Mouse (Mus musculus): Measurements from ENCODE around the gene Adgrg5. TPM values are rescaled to one million over a fixed set of nuclear protein-coding genes. Genes with fewer than 3 reads are reported as not detected.

Gene Adgrg5
- polyA plus RNA-seq, 1 experiment from 2014 or later, result 0.36 TPM

GRCm38 (mm10) chr8:94950046-94950445 lies 26.6 kb downstream of the Adgrg5 start:
- H3K27ac ChIP-seq (ENCODE audit: low read length), result no peak overlapping the region
- no peak overlapping the region for H3K4me2 ChIP-seq (replicated peaks; ENCODE audit: low read depth, low read length)
- H3K36me3 ChIP-seq (ENCODE audit: control insufficient read depth, insufficient read depth, low read length), result no peaks in the 10 kb centered on the region
- no peaks in the 10 kb centered on the region for H3K27me3 ChIP-seq (ENCODE audit: control insufficient read depth, insufficient read depth, low read length)
- H3K9me3 ChIP-seq (ENCODE audit: control insufficient read depth, low read depth, low read length), result no peaks in the 10 kb centered on the region
- H3K4me1 ChIP-seq (ENCODE audit: control insufficient read depth, insufficient read depth, low read length), result peaks cover 11% of the 10 kb centered on the region
- H3K4me3 ChIP-seq (ENCODE audit: low read depth, low read length), result no peak overlapping the region
- H3K9ac ChIP-seq (replicated peaks; ENCODE audit: low read depth, low read length), result no peak overlapping the region
- 19% methylated on average over 4 of the region's 4 CpGs for WGBS
- ATAC-seq (ENCODE audit: insufficient number of reproducible peaks, insufficient read depth, low FRiP score, low read depth), result peak; percentile 48

GRCm38 (mm10) chr8:94950458-94950857 lies 27.0 kb downstream of the Adgrg5 start:
- H3K36me3 ChIP-seq (ENCODE audit: control insufficient read depth, insufficient read depth, low read length), result no peaks in the 10 kb centered on the region
- H3K9me3 ChIP-seq (ENCODE audit: control insufficient read depth, low read depth, low read length), result no peaks in the 10 kb centered on the region
- no peak overlapping the region for H3K4me2 ChIP-seq (replicated peaks; ENCODE audit: low read depth, low read length)
- no peak overlapping the region for H3K9ac ChIP-seq (replicated peaks; ENCODE audit: low read depth, low read length)
- peaks cover 11% of the 10 kb centered on the region for H3K4me1 ChIP-seq (ENCODE audit: control insufficient read depth, insufficient read depth, low read length)
- no peak for ATAC-seq (ENCODE audit: insufficient number of reproducible peaks, insufficient read depth, low FRiP score, low read depth)
- H3K27ac ChIP-seq (ENCODE audit: low read length), result no peak overlapping the region
- 73% methylated on average over 5 of the region's 5 CpGs for WGBS
- H3K27me3 ChIP-seq (ENCODE audit: control insufficient read depth, insufficient read depth, low read length), result no peaks in the 10 kb centered on the region
- H3K4me3 ChIP-seq (ENCODE audit: low read depth, low read length), result no peak overlapping the region

GRCm38 (mm10) chr8:94952086-94952485 lies 28.6 kb downstream of the Adgrg5 start:
- H3K36me3 ChIP-seq (ENCODE audit: control insufficient read depth, insufficient read depth, low read length), result no peaks in the 10 kb centered on the region
- H3K9ac ChIP-seq (replicated peaks; ENCODE audit: low read depth, low read length), result no peak overlapping the region
- peaks cover 11% of the 10 kb centered on the region for H3K4me1 ChIP-seq (ENCODE audit: control insufficient read depth, insufficient read depth, low read length)
- H3K4me2 ChIP-seq (replicated peaks; ENCODE audit: low read depth, low read length), result no peak overlapping the region
- no peak overlapping the region for H3K27ac ChIP-seq (ENCODE audit: low read length)
- no peak overlapping the region for H3K4me3 ChIP-seq (ENCODE audit: low read depth, low read length)
- no peak for ATAC-seq (ENCODE audit: insufficient number of reproducible peaks, insufficient read depth, low FRiP score, low read depth)
- H3K9me3 ChIP-seq (ENCODE audit: control insufficient read depth, low read depth, low read length), result no peaks in the 10 kb centered on the region
- H3K27me3 ChIP-seq (ENCODE audit: control insufficient read depth, insufficient read depth, low read length), result no peaks in the 10 kb centered on the region
- WGBS, result 70% methylated on average over 5 of the region's 5 CpGs

GRCm38 (mm10) chr8:94953624-94954367 lies 30.3 kb downstream of the Adgrg5 start:
- H3K4me3 ChIP-seq (ENCODE audit: low read depth, low read length), result no peak overlapping the region
- WGBS, result 64% methylated on average over 7 of the region's 7 CpGs
- H3K9ac ChIP-seq (replicated peaks; ENCODE audit: low read depth, low read length), result no peak overlapping the region
- no peaks in the 10 kb centered on the region for H3K36me3 ChIP-seq (ENCODE audit: control insufficient read depth, insufficient read depth, low read length)
- H3K27me3 ChIP-seq (ENCODE audit: control insufficient read depth, insufficient read depth, low read length), result no peaks in the 10 kb centered on the region
- H3K27ac ChIP-seq (ENCODE audit: low read length), result peak overlapping the region; percentile 75
- peaks cover 11% of the 10 kb centered on the region for H3K4me1 ChIP-seq (ENCODE audit: control insufficient read depth, insufficient read depth, low read length)
- no peak overlapping the region for H3K4me2 ChIP-seq (replicated peaks; ENCODE audit: low read depth, low read length)
- no peak for ATAC-seq (ENCODE audit: insufficient number of reproducible peaks, insufficient read depth, low FRiP score, low read depth)
- H3K9me3 ChIP-seq (ENCODE audit: control insufficient read depth, low read depth, low read length), result no peaks in the 10 kb centered on the region

GRCm38 (mm10) chr8:94954368-94954737 lies 30.9 kb downstream of the Adgrg5 start:
- H3K27me3 ChIP-seq (ENCODE audit: control insufficient read depth, insufficient read depth, low read length), result no peaks in the 10 kb centered on the region
- H3K36me3 ChIP-seq (ENCODE audit: control insufficient read depth, insufficient read depth, low read length), result no peaks in the 10 kb centered on the region
- peaks cover 11% of the 10 kb centered on the region for H3K4me1 ChIP-seq (ENCODE audit: control insufficient read depth, insufficient read depth, low read length)
- peak overlapping the region; percentile 23; the same call in 1 of the 2 replicates for H3K4me2 ChIP-seq (replicated peaks; ENCODE audit: low read depth, low read length)
- 62% methylated on average over 7 of the region's 7 CpGs for WGBS
- H3K9me3 ChIP-seq (ENCODE audit: control insufficient read depth, low read depth, low read length), result no peaks in the 10 kb centered on the region
- H3K4me3 ChIP-seq (ENCODE audit: low read depth, low read length), result no peak overlapping the region
- H3K9ac ChIP-seq (replicated peaks; ENCODE audit: low read depth, low read length), result no peak overlapping the region
- H3K27ac ChIP-seq (ENCODE audit: low read length), result peak overlapping the region; percentile 75
- peak; percentile 19; the same call in 1 of the 2 replicates for ATAC-seq (ENCODE audit: insufficient number of reproducible peaks, insufficient read depth, low FRiP score, low read depth)

- Histone ChIP-seq H3K27me3 (ENCODE audit: control insufficient read depth, insufficient read depth, low read length) (no peaks in the 10 kb centered on the region), H3K4me1 (ENCODE audit: control insufficient read depth, insufficient read depth, low read length) (peaks cover 11% of the 10 kb centered on the region), H3K9ac (replicated peaks; ENCODE audit: low read depth, low read length) (no peak overlapping the region), H3K4me2 (replicated peaks; ENCODE audit: low read depth, low read length) (peak overlapping the region; percentile 23; the same call in 1 of the 2 replicates), H3K27ac (ENCODE audit: low read length) (peak overlapping the region; percentile 75), H3K4me3 (ENCODE audit: low read depth, low read length) (no peak overlapping the region), H3K36me3 (ENCODE audit: control insufficient read depth, insufficient read depth, low read length) (no peaks in the 10 kb centered on the region), H3K9me3 (ENCODE audit: control insufficient read depth, low read depth, low read length) (no peaks in the 10 kb centered on the region)
- ATAC-seq (ENCODE audit: insufficient number of reproducible peaks, insufficient read depth, low FRiP score, low read depth), result peak; percentile 78
- WGBS, result 22% methylated on average over 9 of the region's 9 CpGs
Observed at GRCm38 (mm10) chr8:94954921-94955758, 31.6 kb downstream of the Adgrg5 start.

- ATAC-seq (ENCODE audit: insufficient number of reproducible peaks, insufficient read depth, low FRiP score, low read depth), result peak; percentile 53
- Histone ChIP-seq H3K4me1 (ENCODE audit: control insufficient read depth, insufficient read depth, low read length) (peaks cover 11% of the 10 kb centered on the region), H3K9me3 (ENCODE audit: control insufficient read depth, low read depth, low read length) (no peaks in the 10 kb centered on the region), H3K4me2 (replicated peaks; ENCODE audit: low read depth, low read length) (no peak overlapping the region), H3K4me3 (ENCODE audit: low read depth, low read length) (no peak overlapping the region), H3K9ac (replicated peaks; ENCODE audit: low read depth, low read length) (no peak overlapping the region), H3K27ac (ENCODE audit: low read length) (no peak overlapping the region), H3K36me3 (ENCODE audit: control insufficient read depth, insufficient read depth, low read length) (no peaks in the 10 kb centered on the region), H3K27me3 (ENCODE audit: control insufficient read depth, insufficient read depth, low read length) (no peaks in the 10 kb centered on the region)
- 57% methylated on average over 1 of the region's 1 CpGs for WGBS
Observed at GRCm38 (mm10) chr8:94956078-94956574, 32.6 kb downstream of the Adgrg5 start.

GRCm38 (mm10) chr8:94962201-94962600 lies 38.7 kb downstream of the Adgrg5 start:
- Histone ChIP-seq H3K4me2 (replicated peaks; ENCODE audit: low read depth, low read length) (no peak overlapping the region), H3K4me3 (ENCODE audit: low read depth, low read length) (no peak overlapping the region), H3K27ac (ENCODE audit: low read length) (no peak overlapping the region), H3K9ac (replicated peaks; ENCODE audit: low read depth, low read length) (no peak overlapping the region), H3K4me1 (ENCODE audit: control insufficient read depth, insufficient read depth, low read length) (no peaks in the 10 kb centered on the region), H3K27me3 (ENCODE audit: control insufficient read depth, insufficient read depth, low read length) (no peaks in the 10 kb centered on the region), H3K36me3 (ENCODE audit: control insufficient read depth, insufficient read depth, low read length) (no peaks in the 10 kb centered on the region), H3K9me3 (ENCODE audit: control insufficient read depth, low read depth, low read length) (no peaks in the 10 kb centered on the region)
- no peak for ATAC-seq (ENCODE audit: insufficient number of reproducible peaks, insufficient read depth, low FRiP score, low read depth)
- WGBS, result 62% methylated on average over 1 of the region's 1 CpGs

Data from stomach, embryonic 14.5 days (tissue).